Mouse (Mus musculus) small intestine, adult 2 months (tissue): ENCODE results near the gene Mex3a. TPM values are rescaled to one million over a fixed set of nuclear protein-coding genes. Genes with fewer than 3 reads are reported as not detected.

Experiments
- H3K27ac ChIP-seq: fragments of 200-500 bp; 2 replicates; pipeline ENCODE4 v1.5.1; 2012; ENCODE audit warnings: low read depth, low read length, control low read depth, inconsistent platforms; ENCODE audit not compliant: insufficient read depth
- H3K27me3 ChIP-seq: fragments of 200-500 bp; 2 replicates; pipeline ENCODE4 v1.6.1; 2012; ENCODE audit warnings: mild to moderate bottlenecking, moderate library complexity, low read length, inconsistent platforms; ENCODE audit not compliant: control insufficient read depth, insufficient read depth
- H3K36me3 ChIP-seq: fragments of 200-500 bp; 2 replicates; pipeline ENCODE4 v1.6.1; 2012; ENCODE audit warnings: mild to moderate bottlenecking, low read length, control low read depth, inconsistent platforms; ENCODE audit not compliant: control insufficient read depth, insufficient read depth
- H3K4me1 ChIP-seq: fragments of 200-500 bp; 2 replicates; pipeline ENCODE4 v1.6.1; 2012; ENCODE audit warnings: low read length, inconsistent platforms, mixed read lengths; ENCODE audit not compliant: control insufficient read depth, insufficient read depth, insufficient read length
- H3K4me3 ChIP-seq: fragments of 200-500 bp; 2 replicates; pipeline ENCODE4 v1.5.1; 2012; ENCODE audit warnings: low read depth, mild to moderate bottlenecking, control low read depth, inconsistent platforms, low read length, moderate library complexity
- CTCF ChIP-seq: fragments of 200-500 bp; IDR thresholded peaks from 2 replicates; pipeline ENCODE4 v1.5.1; 2012; ENCODE audit warnings: low read depth, mild to moderate bottlenecking, control low read depth, inconsistent platforms, low read length, moderate library complexity, mixed read lengths; ENCODE audit not compliant: insufficient replicate concordance, insufficient read length; ENCODE audit errors: extremely low read depth
- POLR2A ChIP-seq: fragments of 200-500 bp; IDR thresholded peaks from 2 replicates; pipeline ENCODE4 v1.6.1; 2012; ENCODE audit warnings: low read depth, mild to moderate bottlenecking, control low read depth, inconsistent platforms, low read length, moderate library complexity
- WGBS: fragments of 180-500 bp; shearing (Covaris S2); methylation state at CpG from one replicate; pipeline ENCODE4 v1.1.7; 2018; 5-methylcytosine and 5-hydroxymethylcytosine counted together
- polyA plus RNA-seq: library from polyadenylated mRNA; depleted of rRNA; stranded (reverse); fragments of >200 nt; gene quantifications from 2 replicates; pipeline ENCODE4 v1.2.3, GENCODE M21; 2012

Mex3a gene
- polyA plus RNA-seq, 1 experiment = 0.60 TPM

GRCm38 (mm10) chr3:88552082-88552645 is 20.0 kb downstream of the Mex3a start:
- WGBS = 3% methylated on average over 16 of the region's 16 CpGs
- no peak for TF ChIP-seq POLR2A
- no peak for TF ChIP-seq CTCF
- Histone ChIP-seq H3K4me3 (peak overlapping the region; percentile 72), H3K27me3 (no peaks in the 10 kb centered on the region), H3K36me3 (peaks cover 14% of the 10 kb centered on the region; the same call in 1 of the 2 replicates), H3K4me1 (peaks cover 14% of the 10 kb centered on the region), H3K27ac (peak overlapping the region; percentile 72)

- H3K36me3 ChIP-seq = peaks cover 15% of the 10 kb centered on the region; the same call in 1 of the 2 replicates
- peaks cover 13% of the 10 kb centered on the region for H3K4me1 ChIP-seq
- peak within 1 kb of the TSS; percentile 72 for H3K4me3 ChIP-seq
- H3K27me3 ChIP-seq = no peaks in the 10 kb centered on the region
- peak within 1 kb of the TSS; percentile 96 for H3K27ac ChIP-seq
- WGBS = under 1% methylated on average over 48 of the region's 48 CpGs
- TF ChIP-seq CTCF (no peak), POLR2A (peak; percentile 69)
Observed at GRCm38 (mm10) chr3:88552676-88553524, 20.7 kb downstream of the Mex3a start, which contains the start of gene Lamtor2. Gene Lamtor2 (minus strand): TSS chr3:88553074.

- peak within 1 kb of the TSS; percentile 96 for H3K27ac ChIP-seq
- TF ChIP-seq POLR2A (peak; percentile 73; the same call in 1 of the 2 replicates), CTCF (peak; percentile 66; the same call in 1 of the 2 replicates)
- no peaks in the 10 kb centered on the region for H3K27me3 ChIP-seq
- peaks cover 11% of the 10 kb centered on the region for H3K4me1 ChIP-seq
- H3K36me3 ChIP-seq = peaks cover 19% of the 10 kb centered on the region; the same call in 1 of the 2 replicates
- WGBS = 1% methylated on average over 35 of the region's 37 CpGs
- peak within 1 kb of the TSS; percentile 72 for H3K4me3 ChIP-seq
Observed at GRCm38 (mm10) chr3:88553525-88553879, 21.3 kb downstream of the Mex3a start, which contains the start of gene Ubqln4. Gene Ubqln4 (plus strand): TSS chr3:88553758.

- Histone ChIP-seq H3K36me3 (peaks cover 19% of the 10 kb centered on the region; the same call in 1 of the 2 replicates), H3K4me1 (peaks cover 8% of the 10 kb centered on the region; the same call in 1 of the 2 replicates), H3K4me3 (peak overlapping the region; percentile 72), H3K27ac (peak overlapping the region; percentile 25), H3K27me3 (no peaks in the 10 kb centered on the region)
- WGBS = 2% methylated on average over 41 of the region's 41 CpGs
- no peak for TF ChIP-seq POLR2A
- TF ChIP-seq CTCF = 0 out of 2 replicates have a peak, but pooled peaks have one; percentile 3
Observed at GRCm38 (mm10) chr3:88553880-88554586, 21.8 kb downstream of the Mex3a start.

- Histone ChIP-seq H3K4me1 (peaks cover 8% of the 10 kb centered on the region; the same call in 1 of the 2 replicates), H3K4me3 (no peak overlapping the region), H3K36me3 (peaks cover 30% of the 10 kb centered on the region), H3K27me3 (no peaks in the 10 kb centered on the region), H3K27ac (no peak overlapping the region)
- WGBS = 96% methylated on average over 5 of the region's 5 CpGs
- TF ChIP-seq CTCF (no peak), POLR2A (no peak)
Observed at GRCm38 (mm10) chr3:88555069-88555605, 22.9 kb downstream of the Mex3a start.

- H3K4me1 ChIP-seq = peaks cover 6% of the 10 kb centered on the region; the same call in 1 of the 2 replicates
- H3K36me3 ChIP-seq = peaks cover 35% of the 10 kb centered on the region
- no peak overlapping the region for H3K4me3 ChIP-seq
- no peak overlapping the region for H3K27ac ChIP-seq
- no peak for TF ChIP-seq POLR2A
- no peak for TF ChIP-seq CTCF
- H3K27me3 ChIP-seq = no peaks in the 10 kb centered on the region
- 91% methylated on average over 6 of the region's 6 CpGs for WGBS
Observed at GRCm38 (mm10) chr3:88555731-88556130, 23.5 kb downstream of the Mex3a start.

GRCm38 (mm10) chr3:88556616-88557015 is 24.4 kb downstream of the Mex3a start:
- no peaks in the 10 kb centered on the region for H3K27me3 ChIP-seq
- no peaks in the 10 kb centered on the region for H3K4me1 ChIP-seq
- H3K27ac ChIP-seq = no peak overlapping the region
- H3K4me3 ChIP-seq = no peak overlapping the region
- TF ChIP-seq CTCF (no peak), POLR2A (no peak)
- 94% methylated on average over 8 of the region's 8 CpGs for WGBS
- peaks cover 43% of the 10 kb centered on the region for H3K36me3 ChIP-seq
